Mouse (Mus musculus): ENCODE measurements around the gene Vwa1. TPM values are rescaled to one million over a fixed set of nuclear protein-coding genes. Genes with fewer than 3 reads are reported as not detected.

Vwa1 gene
- polyA plus RNA-seq (2016; fragmentation: Nextera tagmentation; extraction: Ambion mirVana) = 0.49 and 0.73 TPM in 2 replicates

- under 1% methylated on average over 35 of the region's 35 CpGs for WGBS (ENCODE audit: insufficient replicate concordance)
- peak within 1 kb of the TSS; percentile 47 for H3K4me3 ChIP-seq
- H3K4me1 ChIP-seq = peaks cover 43% of the 10 kb centered on the region
- H3K9ac ChIP-seq = peak within 1 kb of the TSS; percentile 46
- H3K27me3 ChIP-seq (replicated peaks) = peaks cover 81% of the 10 kb centered on the region
- no peak within 1 kb of the TSS for H3K27ac ChIP-seq
- ATAC-seq = peak; percentile 72
- H3K36me3 ChIP-seq = no peaks in the 10 kb centered on the region
- H3K9me3 ChIP-seq (replicated peaks) = no peaks in the 10 kb centered on the region
- H3K4me2 ChIP-seq = peak within 1 kb of the TSS; percentile 73
These were observed at the start of gene Vwa1 for GRCm38 (mm10) chr4:155774280-155774754. Gene Vwa1 (minus strand): TSS chr4:155774698.

- WGBS (ENCODE audit: insufficient replicate concordance) = 93% methylated on average over 16 of the region's 16 CpGs
- H3K36me3 ChIP-seq = peaks cover 97% of the 10 kb centered on the region
- no peak overlapping the region for H3K9ac ChIP-seq
- H3K27ac ChIP-seq = no peak overlapping the region
- H3K9me3 ChIP-seq (replicated peaks) = no peaks in the 10 kb centered on the region
- no peaks in the 10 kb centered on the region for H3K27me3 ChIP-seq (replicated peaks)
- 0 out of 2 replicates have a peak, but pooled peaks cover 5% of the 10 kb centered on the region for H3K4me1 ChIP-seq
- H3K4me3 ChIP-seq = no peak overlapping the region
- no peak for ATAC-seq
- no peak overlapping the region for H3K4me2 ChIP-seq
These were observed 48.9 kb upstream of the Vwa1 start for GRCm38 (mm10) chr4:155823443-155823842.

GRCm38 (mm10) chr4:155821025-155821424 is 46.5 kb upstream of the Vwa1 start:
- Histone ChIP-seq H3K27me3 (replicated peaks) (no peaks in the 10 kb centered on the region), H3K27ac (no peak overlapping the region), H3K4me3 (no peak overlapping the region), H3K4me1 (0 out of 2 replicates have a peak, but pooled peaks cover 5% of the 10 kb centered on the region), H3K4me2 (no peak overlapping the region), H3K36me3 (peaks cover 98% of the 10 kb centered on the region), H3K9me3 (replicated peaks) (no peaks in the 10 kb centered on the region), H3K9ac (no peak overlapping the region)
- ATAC-seq = no peak
- WGBS (ENCODE audit: insufficient replicate concordance) = 79% methylated on average over 7 of the region's 7 CpGs

GRCm38 (mm10) chr4:155817533-155817932 is 43.0 kb upstream of the Vwa1 start:
- no peak for ATAC-seq
- Histone ChIP-seq H3K9me3 (replicated peaks) (no peaks in the 10 kb centered on the region), H3K4me3 (no peak overlapping the region), H3K9ac (no peak overlapping the region), H3K36me3 (peaks cover 91% of the 10 kb centered on the region), H3K27me3 (replicated peaks) (no peaks in the 10 kb centered on the region), H3K4me1 (peaks cover 26% of the 10 kb centered on the region), H3K4me2 (no peak overlapping the region), H3K27ac (no peak overlapping the region)
- 84% methylated on average over 4 of the region's 4 CpGs for WGBS (ENCODE audit: insufficient replicate concordance)

- peak; percentile 43 for ATAC-seq
- Histone ChIP-seq H3K27me3 (replicated peaks) (no peaks in the 10 kb centered on the region), H3K27ac (peak overlapping the region; percentile 92), H3K4me1 (peaks cover 35% of the 10 kb centered on the region), H3K36me3 (peaks cover 80% of the 10 kb centered on the region), H3K4me2 (peak overlapping the region; percentile 86), H3K9me3 (replicated peaks) (no peaks in the 10 kb centered on the region), H3K9ac (peak overlapping the region; percentile 100), H3K4me3 (peak overlapping the region; percentile 98)
- under 1% methylated on average over 49 of the region's 49 CpGs for WGBS (ENCODE audit: insufficient replicate concordance)
These were observed 38.2 kb upstream of the Vwa1 start for GRCm38 (mm10) chr4:155812665-155813181.

- peak within 1 kb of the TSS; percentile 98 for H3K4me3 ChIP-seq
- WGBS (ENCODE audit: insufficient replicate concordance) = 4% methylated on average over 55 of the region's 60 CpGs
- peak within 1 kb of the TSS; percentile 100 for H3K9ac ChIP-seq
- peaks cover 80% of the 10 kb centered on the region for H3K36me3 ChIP-seq
- H3K4me1 ChIP-seq = peaks cover 35% of the 10 kb centered on the region
- H3K9me3 ChIP-seq (replicated peaks) = no peaks in the 10 kb centered on the region
- peak; percentile 99 for ATAC-seq
- peak within 1 kb of the TSS; percentile 86 for H3K4me2 ChIP-seq
- no peaks in the 10 kb centered on the region for H3K27me3 ChIP-seq (replicated peaks)
- H3K27ac ChIP-seq = peak within 1 kb of the TSS; percentile 93
These were observed 37.6 kb upstream of the Vwa1 start, which contains the start of gene Ccnl2 for GRCm38 (mm10) chr4:155811929-155812664. Gene Ccnl2 (plus strand): TSS chr4:155812489.

GRCm38 (mm10) chr4:155807841-155808240 is 33.3 kb upstream of the Vwa1 start:
- 82% methylated on average over 3 of the region's 3 CpGs for WGBS (ENCODE audit: insufficient replicate concordance)
- H3K4me1 ChIP-seq = peaks cover 37% of the 10 kb centered on the region
- no peak overlapping the region for H3K4me3 ChIP-seq
- H3K36me3 ChIP-seq = peaks cover 71% of the 10 kb centered on the region
- no peak overlapping the region for H3K4me2 ChIP-seq
- ATAC-seq = no peak
- no peaks in the 10 kb centered on the region for H3K27me3 ChIP-seq (replicated peaks)
- H3K9ac ChIP-seq = no peak overlapping the region
- no peaks in the 10 kb centered on the region for H3K9me3 ChIP-seq (replicated peaks)
- H3K27ac ChIP-seq = no peak overlapping the region

- under 1% methylated on average over 57 of the region's 58 CpGs for WGBS (ENCODE audit: insufficient replicate concordance)
- H3K4me2 ChIP-seq = peak overlapping the region; percentile 88
These were observed 29.0 kb upstream of the Vwa1 start for GRCm38 (mm10) chr4:155803340-155804041.

GRCm38 (mm10) chr4:155802741-155803339 is 28.3 kb upstream of the Vwa1 start, which contains the start of gene Mrpl20:
Gene Mrpl20 (plus strand): TSS chr4:155802878.
- Histone ChIP-seq H3K27me3 (replicated peaks) (peaks cover 6% of the 10 kb centered on the region; the same call in 1 of the 2 replicates), H3K36me3 (peaks cover 35% of the 10 kb centered on the region), H3K9ac (peak within 1 kb of the TSS; percentile 83), H3K4me3 (peak within 1 kb of the TSS; percentile 80), H3K9me3 (replicated peaks) (no peaks in the 10 kb centered on the region), H3K4me2 (peak within 1 kb of the TSS; percentile 88), H3K27ac (peak within 1 kb of the TSS; percentile 78), H3K4me1 (peaks cover 33% of the 10 kb centered on the region)
- 4% methylated on average over 12 of the region's 12 CpGs for WGBS (ENCODE audit: insufficient replicate concordance)
- peak; percentile 65 for ATAC-seq

More at GRCm38 (mm10) chr4:155803340-155804041, 29.0 kb upstream of the Vwa1 start:
- peak overlapping the region; percentile 83 for H3K9ac ChIP-seq
- H3K27ac ChIP-seq = peak overlapping the region; percentile 78
- peaks cover 41% of the 10 kb centered on the region for H3K36me3 ChIP-seq
- peaks cover 1% of the 10 kb centered on the region; the same call in 1 of the 2 replicates for H3K27me3 ChIP-seq (replicated peaks)
- no peaks in the 10 kb centered on the region for H3K9me3 ChIP-seq (replicated peaks)
- H3K4me1 ChIP-seq = peaks cover 33% of the 10 kb centered on the region
- peak; percentile 97 for ATAC-seq
- peak overlapping the region; percentile 80 for H3K4me3 ChIP-seq

GRCm38 (mm10) chr4:155802075-155802474 is 27.6 kb upstream of the Vwa1 start:
- no peak for ATAC-seq
- peak overlapping the region; percentile 88; the same call in 1 of the 2 replicates for H3K4me2 ChIP-seq
- WGBS (ENCODE audit: insufficient replicate concordance) = 100% methylated on average over 1 of the region's 1 CpGs

GRCm38 (mm10) chr4:155793730-155794129 is 19.2 kb upstream of the Vwa1 start:
- H3K4me1 ChIP-seq = peaks cover 8% of the 10 kb centered on the region
- 63% methylated on average over 2 of the region's 2 CpGs for WGBS (ENCODE audit: insufficient replicate concordance)
- H3K36me3 ChIP-seq = no peaks in the 10 kb centered on the region
- no peak for ATAC-seq
- no peak overlapping the region for H3K4me2 ChIP-seq
- H3K9me3 ChIP-seq (replicated peaks) = no peaks in the 10 kb centered on the region
- peaks cover 49% of the 10 kb centered on the region for H3K27me3 ChIP-seq (replicated peaks)
- H3K27ac ChIP-seq = no peak overlapping the region
- H3K4me3 ChIP-seq = no peak overlapping the region
- no peak overlapping the region for H3K9ac ChIP-seq

More at GRCm38 (mm10) chr4:155802075-155802474, 27.6 kb upstream of the Vwa1 start:
- Histone ChIP-seq H3K9me3 (replicated peaks) (no peaks in the 10 kb centered on the region), H3K27ac (no peak overlapping the region), H3K4me3 (no peak overlapping the region), H3K9ac (no peak overlapping the region), H3K4me1 (peaks cover 33% of the 10 kb centered on the region), H3K27me3 (replicated peaks) (peaks cover 6% of the 10 kb centered on the region; the same call in 1 of the 2 replicates), H3K36me3 (peaks cover 27% of the 10 kb centered on the region)

All from liver, embryonic 12.5 days (tissue).